Mouse (Mus musculus) lung, adult 2 months (tissue): ENCODE results near the gene Pdlim5.

Experiments
- CTCF ChIP-seq: fragments of 200-500 bp; IDR thresholded peaks from 2 replicates; pipeline ENCODE4 v1.5.1; 2011; ENCODE audit warnings: mild to moderate bottlenecking, low read length, control low read depth; ENCODE audit not compliant: insufficient read depth
- POLR2A ChIP-seq: fragments of 200-500 bp; IDR thresholded peaks from 2 replicates; pipeline ENCODE4 v1.6.1; 2011; ENCODE audit warnings: low read depth, mild to moderate bottlenecking, control low read depth, low read length, borderline replicate concordance; ENCODE audit errors: extremely low read depth

DNA sequence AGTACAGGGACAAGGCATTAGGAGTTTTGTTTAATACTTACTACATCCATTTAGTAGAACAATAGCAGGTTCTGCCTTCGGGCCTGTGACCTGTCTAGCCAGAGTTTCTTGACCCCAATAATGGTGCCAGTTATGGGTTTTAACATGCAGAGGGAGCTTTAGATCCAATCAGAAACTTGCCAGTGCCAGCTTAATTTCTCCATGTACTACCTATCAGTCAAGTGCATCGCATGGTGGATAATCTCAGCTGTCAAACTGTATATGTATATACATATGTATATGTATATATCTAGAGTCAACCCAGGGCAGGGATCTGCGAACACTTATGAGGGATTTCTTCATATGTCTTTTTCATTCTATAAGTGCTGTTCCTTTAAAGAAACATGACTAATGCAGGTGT, 61.0 kb downstream of the Pdlim5 start:
- TF ChIP-seq POLR2A (no peak), CTCF (no peak)
